Mouse (Mus musculus) E14TG2a.4 (cell line): Measurements from ENCODE around the gene Rcan1.
"Not testable (repeated sequence)": the region's sequence is repeated elsewhere in the genome, so short reads cannot be mapped to it uniquely, and the experiment has no call there.

Experiments used
- H3K27me3 ChIP-seq: 2 replicates; pipeline ENCODE4 v1.6.1; 2014; ENCODE audit warnings: low read length, control low read depth; ENCODE audit not compliant: insufficient read depth
- H3K36me3 ChIP-seq: 2 replicates; pipeline ENCODE4 v1.6.1; 2014; ENCODE audit warnings: low read length, control low read depth; ENCODE audit not compliant: insufficient read depth
- H3K4me1 ChIP-seq: replicated peaks from 2 replicates; pipeline ENCODE4 v1.6.1; 2014; ENCODE audit warnings: low read depth, low read length, control low read depth
- H3K4me3 ChIP-seq: replicated peaks from 2 replicates; pipeline ENCODE4 v1.5.1; 2014; ENCODE audit warnings: mild to moderate bottlenecking, low read length
- H3K9me3 ChIP-seq: 2 replicates; pipeline ENCODE4 v1.6.1; 2014; ENCODE audit warnings: low read length, control low read depth
- CTCF ChIP-seq: conservative IDR thresholded peaks from 2 replicates; pipeline ENCODE4 v1.5.1; 2014; ENCODE audit warnings: low read length
- NANOG ChIP-seq: IDR thresholded peaks from 2 replicates; pipeline ENCODE4 v1.6.1; 2014; ENCODE audit warnings: borderline replicate concordance, low read length, mixed read lengths
- POU5F1 ChIP-seq: IDR thresholded peaks from 2 replicates; pipeline ENCODE4 v1.6.1; 2014; ENCODE audit warnings: low read length, borderline replicate concordance

Gene Rcan1

GRCm38 (mm10) chr16:92470706-92471105 is at the start of gene Rcan1:
Gene Rcan1, minus strand, starts transcription at chr16:92470867.
- TF ChIP-seq POU5F1 = no peak
- no peak for TF ChIP-seq NANOG
- TF ChIP-seq CTCF = no peak
- Histone ChIP-seq H3K36me3 (peaks cover 5% of the 10 kb centered on the region; the same call in 1 of the 2 replicates), H3K27me3 (no peaks in the 10 kb centered on the region), H3K4me3 (peak within 1 kb of the TSS; percentile 61), H3K4me1 (peaks cover 83% of the 10 kb centered on the region), H3K9me3 (no peaks in the 10 kb centered on the region)

GRCm38 (mm10) chr16:92519820-92520492 is 49.3 kb upstream of the Rcan1 start:
- no peak overlapping the region for H3K4me3 ChIP-seq
- TF ChIP-seq POU5F1 = no peak
- no peak for TF ChIP-seq NANOG
- peak; percentile 46 for TF ChIP-seq CTCF
- no peaks in the 10 kb centered on the region for H3K36me3 ChIP-seq
- 0 out of 2 replicates have a peak, but pooled peaks cover 5% of the 10 kb centered on the region for H3K4me1 ChIP-seq
- H3K9me3 ChIP-seq = no peaks in the 10 kb centered on the region
- peaks cover 11% of the 10 kb centered on the region for H3K27me3 ChIP-seq

- Histone ChIP-seq H3K36me3 (no peaks in the 10 kb centered on the region), H3K9me3 (no peaks in the 10 kb centered on the region), H3K4me1 (peaks cover 12% of the 10 kb centered on the region), H3K27me3 (peaks cover 11% of the 10 kb centered on the region), H3K4me3 (no peak overlapping the region)
- TF ChIP-seq NANOG = no peak
Measured at GRCm38 (mm10) chr16:92518718-92519117, 48.1 kb upstream of the Rcan1 start.

- Histone ChIP-seq H3K4me1 (peaks cover 18% of the 10 kb centered on the region), H3K36me3 (no peaks in the 10 kb centered on the region), H3K9me3 (no peaks in the 10 kb centered on the region), H3K27me3 (peaks cover 9% of the 10 kb centered on the region), H3K4me3 (no peak overlapping the region)
- TF ChIP-seq CTCF (no peak), NANOG (no peak), POU5F1 (no peak)
Measured at GRCm38 (mm10) chr16:92516139-92516538, 45.5 kb upstream of the Rcan1 start.

- H3K9me3 ChIP-seq, H3K27me3 ChIP-seq, H3K36me3 ChIP-seq: not testable (repeated sequence)
- peak overlapping the region; percentile 41 for H3K4me3 ChIP-seq
- peaks cover 18% of the 10 kb centered on the region for H3K4me1 ChIP-seq
Measured at GRCm38 (mm10) chr16:92514896-92515295, 44.2 kb upstream of the Rcan1 start.

GRCm38 (mm10) chr16:92511773-92512391 is 41.2 kb upstream of the Rcan1 start:
- Histone ChIP-seq H3K4me3 (no peak overlapping the region), H3K27me3 (peaks cover 8% of the 10 kb centered on the region), H3K36me3 (no peaks in the 10 kb centered on the region), H3K4me1 (peaks cover 29% of the 10 kb centered on the region), H3K9me3 (no peaks in the 10 kb centered on the region)
- TF ChIP-seq CTCF = peak; percentile 67
- TF ChIP-seq NANOG = no peak

GRCm38 (mm10) chr16:92510835-92511772 is 40.4 kb upstream of the Rcan1 start:
- H3K36me3 ChIP-seq = no peaks in the 10 kb centered on the region
- no peaks in the 10 kb centered on the region for H3K9me3 ChIP-seq
- no peak for TF ChIP-seq POU5F1
- no peak for TF ChIP-seq CTCF
- TF ChIP-seq NANOG = no peak
- H3K27me3 ChIP-seq = peaks cover 12% of the 10 kb centered on the region
- no peak overlapping the region for H3K4me3 ChIP-seq
- peaks cover 29% of the 10 kb centered on the region for H3K4me1 ChIP-seq

GRCm38 (mm10) chr16:92507573-92507972 is 36.9 kb upstream of the Rcan1 start:
- no peak overlapping the region for H3K4me3 ChIP-seq
- no peaks in the 10 kb centered on the region for H3K36me3 ChIP-seq
- H3K4me1 ChIP-seq = peaks cover 17% of the 10 kb centered on the region
- peaks cover 20% of the 10 kb centered on the region for H3K27me3 ChIP-seq
- H3K9me3 ChIP-seq = no peaks in the 10 kb centered on the region
- TF ChIP-seq NANOG = no peak
- no peak for TF ChIP-seq POU5F1
- no peak for TF ChIP-seq CTCF
